Mouse (Mus musculus) neural tube, embryonic 13.5 days (tissue): ENCODE measurements at regions not wholly inside any gene's neighbourhood (a gene's known extent, or its start where the extent isn't known, plus 50 kb on each side); places are given as distances from the start of the nearest gene placed in this dataset.

ENCODE experiments used
- ATAC-seq: fragments of 200-750 bp; cut with Nextera tagmentation; 2 replicates; pipeline ENCODE4 v1.8.0; 2017; ENCODE audit warnings: low read depth, mild to moderate bottlenecking, moderate TSS enrichment, moderate library complexity
- H3K27ac ChIP-seq: fragments of 300-500 bp; sonication (generic); replicated peaks from 2 replicates; pipeline ENCODE4 v1.5.1; 2015; ENCODE audit warnings: moderate library complexity, mild to moderate bottlenecking, inconsistent platforms
- H3K27me3 ChIP-seq: fragments of 300-500 bp; sonication (generic); 2 replicates; pipeline ENCODE4 v1.6.1; 2015; ENCODE audit warnings: mild to moderate bottlenecking, inconsistent platforms
- H3K36me3 ChIP-seq: fragments of 300-500 bp; sonication (generic); 2 replicates; pipeline ENCODE4 v1.6.1; 2015; ENCODE audit warnings: mild to moderate bottlenecking, inconsistent platforms
- H3K4me1 ChIP-seq: fragments of 300-500 bp; sonication (generic); replicated peaks from 2 replicates; pipeline ENCODE4 v1.6.1; 2015; ENCODE audit warnings: inconsistent platforms
- H3K4me2 ChIP-seq: fragments of 300-500 bp; sonication (generic); 2 replicates; pipeline ENCODE4 v1.6.1; 2015; ENCODE audit warnings: inconsistent platforms, mild to moderate bottlenecking, moderate library complexity
- H3K4me3 ChIP-seq: fragments of 300-500 bp; sonication (generic); 2 replicates; pipeline ENCODE4 v1.5.1; 2015; ENCODE audit warnings: mild to moderate bottlenecking, inconsistent platforms
- H3K9ac ChIP-seq: fragments of 300-500 bp; sonication (generic); 2 replicates; pipeline ENCODE4 v1.6.1; 2015; ENCODE audit warnings: moderate library complexity, mild to moderate bottlenecking, inconsistent platforms
- H3K9me3 ChIP-seq: fragments of 300-500 bp; sonication (generic); 2 replicates; pipeline ENCODE4 v1.6.1; 2016; ENCODE audit warnings: inconsistent platforms
- WGBS: fragments of 180-500 bp; shearing (Covaris S2); methylation state at CpG from one replicate; pipeline ENCODE4 v1.1.7; 2015; 5-methylcytosine and 5-hydroxymethylcytosine counted together

DNA sequence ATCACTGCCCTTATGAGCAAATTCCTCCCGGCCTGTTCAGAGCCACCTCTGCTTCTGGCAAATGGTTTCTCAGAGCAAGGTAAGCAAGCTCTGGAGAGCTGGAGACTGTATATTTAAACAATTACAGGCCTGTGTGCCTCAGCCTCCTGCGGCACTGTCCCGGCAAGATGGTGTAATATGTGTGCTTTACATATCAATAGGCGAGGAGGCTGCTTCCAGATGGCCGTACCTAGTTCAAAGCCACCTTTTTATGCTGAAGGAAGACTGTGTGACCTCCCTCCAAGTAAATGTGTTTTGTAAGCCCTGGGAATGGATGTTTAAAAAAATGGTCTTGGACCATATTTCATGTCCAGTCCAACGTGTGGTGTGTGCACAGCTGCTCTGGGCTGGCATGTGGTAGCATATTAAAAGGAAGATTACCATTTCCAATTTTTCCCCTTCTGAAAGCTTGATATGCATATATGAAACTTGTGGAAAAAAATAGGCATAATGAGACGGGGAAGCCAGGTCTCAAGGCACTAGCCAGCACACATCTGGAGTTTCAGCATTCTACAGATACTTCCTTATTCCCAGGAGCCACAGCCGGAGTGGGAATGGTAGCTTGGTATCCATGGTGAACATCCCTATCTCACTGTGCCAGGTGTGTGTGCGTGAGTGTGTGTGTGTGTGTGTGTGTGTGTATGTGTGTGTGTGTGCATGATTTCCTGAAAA lies 717.6 kb upstream of the Car8 start:
- H3K4me1 ChIP-seq: peaks cover 50% of the 10 kb centered on the region
- H3K27ac ChIP-seq: peak overlapping the region; percentile 64
- no peaks in the 10 kb centered on the region for H3K9me3 ChIP-seq
- no peaks in the 10 kb centered on the region for H3K36me3 ChIP-seq
- no peak overlapping the region for H3K4me3 ChIP-seq
- 0 out of 2 replicates have a peak, but pooled peaks have one; percentile 36 for ATAC-seq
- 16% methylated on average over 9 of the region's 9 CpGs for WGBS
- H3K9ac ChIP-seq: no peak overlapping the region
- no peaks in the 10 kb centered on the region for H3K27me3 ChIP-seq
- no peak overlapping the region for H3K4me2 ChIP-seq

DNA sequence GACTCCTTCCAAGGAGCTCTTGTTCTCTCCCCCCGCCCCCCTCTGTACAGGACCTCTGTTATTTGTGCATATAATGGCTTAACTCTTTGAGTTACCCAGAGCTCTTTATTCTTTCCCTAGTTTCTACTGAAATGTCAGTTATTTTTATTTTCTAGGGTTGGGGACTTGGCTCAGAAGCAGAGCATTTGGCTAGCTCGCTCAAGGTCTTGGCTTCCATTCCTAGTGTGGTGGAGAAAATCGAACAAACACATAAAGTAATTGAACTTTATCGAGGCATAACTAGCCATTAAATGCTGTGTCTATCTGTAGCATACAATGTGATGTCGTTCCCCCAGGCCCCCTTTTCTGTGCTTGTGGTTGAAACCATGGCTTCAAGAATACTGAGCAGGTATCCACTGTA lies 716.5 kb upstream of the Car8 start:
- no peak overlapping the region for H3K4me3 ChIP-seq
- ATAC-seq: no peak
- no peaks in the 10 kb centered on the region for H3K27me3 ChIP-seq
- H3K27ac ChIP-seq: 0 out of 2 replicates have a peak overlapping the region, but pooled peaks have one; percentile 64
- H3K9me3 ChIP-seq: no peaks in the 10 kb centered on the region
- H3K4me2 ChIP-seq: no peak overlapping the region
- no peaks in the 10 kb centered on the region for H3K36me3 ChIP-seq
- H3K4me1 ChIP-seq: peaks cover 50% of the 10 kb centered on the region
- no peak overlapping the region for H3K9ac ChIP-seq
- 75% methylated on average over 5 of the region's 5 CpGs for WGBS

DNA sequence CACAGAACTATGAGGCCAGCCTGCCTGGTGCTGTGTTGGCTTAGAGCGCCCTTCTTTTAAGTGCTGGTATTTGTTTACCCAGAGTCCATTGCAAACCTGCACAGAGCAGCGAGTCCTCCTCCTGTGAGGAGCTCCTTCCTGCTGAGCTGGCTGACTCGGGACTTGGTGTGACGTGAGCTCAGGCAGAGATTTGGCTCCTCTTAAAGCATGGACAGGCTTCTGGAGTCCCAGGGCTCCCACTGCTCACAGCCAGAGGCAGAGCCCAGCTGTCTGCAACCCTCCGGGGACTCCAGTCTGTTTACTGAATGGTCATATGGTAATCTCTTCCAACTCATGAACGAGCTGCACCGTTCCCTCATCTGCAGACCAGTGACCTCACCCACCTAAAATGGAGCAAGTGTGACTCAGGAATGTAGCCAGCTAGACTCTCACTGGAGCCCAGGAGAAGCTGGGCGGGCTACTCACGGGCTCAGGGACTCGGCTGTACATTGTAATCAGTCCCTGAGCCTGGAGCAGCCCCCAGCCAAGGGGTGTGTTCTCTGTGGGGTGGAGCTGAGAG lies 715.6 kb upstream of the Car8 start:
- Histone ChIP-seq H3K4me3 (no peak overlapping the region), H3K36me3 (no peaks in the 10 kb centered on the region), H3K4me1 (peaks cover 50% of the 10 kb centered on the region), H3K4me2 (peak overlapping the region; percentile 21; the same call in 1 of the 2 replicates), H3K27me3 (no peaks in the 10 kb centered on the region), H3K27ac (peak overlapping the region; percentile 25), H3K9ac (0 out of 2 replicates have a peak overlapping the region, but pooled peaks have one; percentile 38), H3K9me3 (no peaks in the 10 kb centered on the region)
- WGBS: 20% methylated on average over 10 of the region's 10 CpGs
- ATAC-seq: peak; percentile 58

DNA sequence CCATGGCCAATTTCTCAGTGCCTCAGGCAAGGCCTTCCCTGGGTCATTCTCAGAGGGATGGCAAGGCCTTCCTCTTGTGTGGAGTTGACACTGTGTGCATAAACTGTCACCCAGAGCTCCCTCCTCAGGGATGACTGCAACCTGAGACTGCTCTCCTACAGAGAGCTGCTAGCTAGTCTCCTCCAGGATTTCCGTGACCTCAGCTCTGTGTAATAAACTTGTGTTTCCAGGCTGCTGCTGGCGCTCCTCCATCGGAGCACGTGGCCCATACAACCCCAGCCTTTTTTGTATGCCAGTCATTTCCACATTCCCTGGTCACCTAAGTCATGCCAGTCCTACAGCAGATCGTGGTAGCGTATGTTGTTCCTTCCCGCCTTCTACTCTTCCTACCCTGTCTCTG lies 714.3 kb upstream of the Car8 start:
- Histone ChIP-seq H3K27ac (no peak overlapping the region), H3K9ac (no peak overlapping the region), H3K4me1 (peaks cover 46% of the 10 kb centered on the region), H3K36me3 (no peaks in the 10 kb centered on the region), H3K4me2 (no peak overlapping the region), H3K4me3 (no peak overlapping the region), H3K9me3 (no peaks in the 10 kb centered on the region), H3K27me3 (no peaks in the 10 kb centered on the region)
- 80% methylated on average over 7 of the region's 7 CpGs for WGBS
- ATAC-seq: no peak

DNA sequence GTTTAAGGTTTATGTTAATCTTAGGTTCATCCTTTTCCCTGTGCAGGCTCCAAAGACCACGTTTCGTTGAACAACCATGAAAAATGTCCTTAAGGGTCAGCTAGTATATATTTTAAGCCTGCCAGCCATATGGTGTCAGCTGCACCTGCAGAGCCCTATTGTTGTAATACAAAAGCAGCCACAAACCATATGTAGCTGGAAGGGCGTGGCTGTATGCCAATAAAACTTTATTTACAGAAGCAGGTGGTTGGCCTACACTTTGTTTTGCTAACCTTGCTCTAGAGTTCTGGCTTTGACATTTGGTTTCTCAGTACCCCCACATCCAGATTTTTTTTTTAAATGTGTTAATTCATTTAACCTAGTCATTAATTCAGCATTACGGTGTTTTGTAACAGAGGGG lies 711.1 kb upstream of the Car8 start:
- no peaks in the 10 kb centered on the region for H3K9me3 ChIP-seq
- no peaks in the 10 kb centered on the region for H3K36me3 ChIP-seq
- H3K27me3 ChIP-seq: no peaks in the 10 kb centered on the region
- H3K9ac ChIP-seq: no peak overlapping the region
- H3K4me3 ChIP-seq: no peak overlapping the region
- no peak overlapping the region for H3K4me2 ChIP-seq
- WGBS: 21% methylated on average over 4 of the region's 4 CpGs
- H3K4me1 ChIP-seq: peaks cover 13% of the 10 kb centered on the region
- no peak for ATAC-seq
- H3K27ac ChIP-seq: no peak overlapping the region

DNA sequence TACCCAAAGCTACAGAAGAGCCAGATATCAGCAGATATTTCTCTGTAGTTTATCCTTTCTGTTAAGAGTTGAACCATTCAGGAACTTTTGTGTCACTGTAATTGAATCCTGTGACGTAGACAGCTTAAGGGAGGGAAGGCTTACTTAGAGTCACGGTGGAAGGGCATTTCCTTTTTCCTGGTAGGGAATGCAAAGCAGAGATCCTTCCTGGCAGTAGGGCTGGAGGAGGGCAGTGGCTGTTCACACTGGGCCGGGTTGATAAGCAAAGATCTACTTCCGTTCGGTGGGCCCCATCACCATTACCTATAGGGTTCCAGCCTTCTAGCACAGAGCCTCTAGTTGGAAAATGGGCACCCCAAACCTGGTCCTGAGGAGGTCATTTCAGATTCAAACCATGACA lies 710.7 kb upstream of the Car8 start:
- 33% methylated on average over 5 of the region's 5 CpGs for WGBS
- H3K9ac ChIP-seq: no peak overlapping the region
- no peak overlapping the region for H3K27ac ChIP-seq
- no peaks in the 10 kb centered on the region for H3K27me3 ChIP-seq
- H3K4me3 ChIP-seq: no peak overlapping the region
- H3K4me2 ChIP-seq: no peak overlapping the region
- H3K4me1 ChIP-seq: peaks cover 9% of the 10 kb centered on the region
- H3K36me3 ChIP-seq: no peaks in the 10 kb centered on the region
- no peaks in the 10 kb centered on the region for H3K9me3 ChIP-seq
- ATAC-seq: no peak

DNA sequence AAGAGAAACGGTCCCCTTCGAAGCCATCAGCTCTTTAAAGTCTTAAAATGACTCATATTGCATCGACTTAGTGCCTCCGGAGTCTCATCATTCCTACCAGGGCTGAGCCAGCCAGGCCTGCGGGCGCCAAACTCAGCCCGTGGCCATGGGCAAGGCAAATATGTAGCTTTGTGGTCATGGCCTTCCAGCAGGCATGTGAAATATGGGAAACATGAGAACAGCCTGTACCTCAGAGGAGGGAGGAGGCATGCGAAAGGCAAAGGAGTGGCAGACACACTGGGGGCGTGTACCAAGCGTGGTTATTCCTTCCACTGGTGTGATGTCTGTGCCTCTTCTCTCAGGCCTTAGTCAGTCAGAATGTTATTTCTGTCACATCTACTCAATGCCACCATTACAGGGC lies 706.3 kb upstream of the Car8 start:
- no peaks in the 10 kb centered on the region for H3K27me3 ChIP-seq
- no peak overlapping the region for H3K4me3 ChIP-seq
- H3K9me3 ChIP-seq: no peaks in the 10 kb centered on the region
- H3K27ac ChIP-seq: no peak overlapping the region
- H3K9ac ChIP-seq: no peak overlapping the region
- H3K4me2 ChIP-seq: no peak overlapping the region
- no peaks in the 10 kb centered on the region for H3K36me3 ChIP-seq
- 94% methylated on average over 10 of the region's 10 CpGs for WGBS
- no peak for ATAC-seq
- H3K4me1 ChIP-seq: peaks cover 10% of the 10 kb centered on the region; the same call in 1 of the 2 replicates

DNA sequence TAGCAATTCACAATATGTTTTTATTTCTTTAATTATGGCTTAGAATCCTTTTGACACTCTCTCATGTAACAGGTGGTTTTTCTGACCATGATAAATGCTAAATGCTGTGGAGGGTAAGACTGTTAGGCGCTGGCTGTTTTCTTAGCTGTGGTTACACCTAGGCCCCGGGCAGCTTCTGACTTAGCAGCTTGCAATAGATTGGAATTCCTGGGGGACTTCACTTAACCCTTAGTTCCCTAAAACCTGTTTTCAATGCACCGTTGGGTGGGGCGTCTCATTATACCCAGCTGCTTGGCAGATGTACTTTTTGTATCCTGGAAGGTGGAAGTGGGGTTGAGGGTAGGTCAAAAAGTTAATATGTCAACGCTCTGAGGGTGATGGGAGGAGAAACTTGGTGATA lies 704.2 kb upstream of the Car8 start:
- Histone ChIP-seq H3K27ac (no peak overlapping the region), H3K4me2 (no peak overlapping the region), H3K4me1 (peaks cover 27% of the 10 kb centered on the region), H3K36me3 (no peaks in the 10 kb centered on the region), H3K27me3 (no peaks in the 10 kb centered on the region), H3K4me3 (no peak overlapping the region), H3K9me3 (no peaks in the 10 kb centered on the region), H3K9ac (no peak overlapping the region)
- no peak for ATAC-seq
- 61% methylated on average over 5 of the region's 5 CpGs for WGBS

DNA sequence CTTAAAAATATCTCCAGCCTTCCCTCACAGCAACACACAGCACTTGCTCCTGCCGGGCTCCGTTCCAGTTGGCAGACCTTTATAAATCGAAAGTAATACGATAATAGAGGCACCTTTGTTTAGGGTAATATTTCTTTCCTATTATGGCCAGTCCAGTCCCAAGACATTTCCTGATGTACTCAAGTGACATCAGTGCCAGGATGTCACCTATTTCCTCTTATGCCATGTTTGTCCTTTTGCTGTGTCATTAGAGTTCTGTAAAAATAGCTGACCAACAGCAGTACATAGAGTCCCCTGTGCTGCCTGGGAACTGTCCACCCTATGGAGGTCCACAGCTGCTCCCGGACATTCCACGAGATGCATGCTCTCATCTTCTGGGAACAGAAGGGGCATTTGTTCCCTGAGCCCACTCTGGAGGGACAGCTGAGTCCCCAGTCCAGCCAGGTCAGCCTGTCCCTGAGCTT lies 700.1 kb upstream of the Car8 start:
- Histone ChIP-seq H3K9ac (no peak overlapping the region), H3K4me2 (no peak overlapping the region), H3K36me3 (no peaks in the 10 kb centered on the region), H3K9me3 (no peaks in the 10 kb centered on the region), H3K4me3 (no peak overlapping the region), H3K4me1 (peaks cover 26% of the 10 kb centered on the region), H3K27ac (peak overlapping the region; percentile 49; the same call in 1 of the 2 replicates), H3K27me3 (no peaks in the 10 kb centered on the region)
- ATAC-seq: 0 out of 2 replicates have a peak, but pooled peaks have one; percentile 36
- 60% methylated on average over 6 of the region's 6 CpGs for WGBS

DNA sequence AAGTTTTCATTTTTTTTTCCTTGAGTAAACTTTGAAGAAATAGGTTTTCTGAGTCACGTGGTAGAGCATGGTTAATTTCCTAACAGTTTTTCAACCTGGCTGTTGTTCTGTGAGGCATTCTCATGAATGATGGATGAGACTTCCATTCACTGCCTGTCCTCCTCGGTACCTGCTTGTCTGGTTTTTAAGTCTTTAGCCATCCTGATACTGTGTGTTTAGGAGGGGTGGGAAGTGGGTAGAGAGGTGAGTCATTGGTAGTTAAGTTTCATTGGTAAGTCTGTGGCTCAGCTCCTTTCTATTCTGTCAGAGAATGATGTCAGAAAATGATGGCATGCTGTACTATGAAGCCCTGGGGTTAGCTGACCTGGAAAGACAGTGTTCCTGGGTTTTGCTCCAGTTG lies 697.1 kb upstream of the Car8 start:
- Histone ChIP-seq H3K9me3 (no peaks in the 10 kb centered on the region), H3K4me2 (no peak overlapping the region), H3K27ac (no peak overlapping the region), H3K9ac (no peak overlapping the region), H3K4me1 (peaks cover 17% of the 10 kb centered on the region), H3K4me3 (no peak overlapping the region), H3K36me3 (no peaks in the 10 kb centered on the region), H3K27me3 (no peaks in the 10 kb centered on the region)
- WGBS: 70% methylated on average over 2 of the region's 2 CpGs
- ATAC-seq: no peak

DNA sequence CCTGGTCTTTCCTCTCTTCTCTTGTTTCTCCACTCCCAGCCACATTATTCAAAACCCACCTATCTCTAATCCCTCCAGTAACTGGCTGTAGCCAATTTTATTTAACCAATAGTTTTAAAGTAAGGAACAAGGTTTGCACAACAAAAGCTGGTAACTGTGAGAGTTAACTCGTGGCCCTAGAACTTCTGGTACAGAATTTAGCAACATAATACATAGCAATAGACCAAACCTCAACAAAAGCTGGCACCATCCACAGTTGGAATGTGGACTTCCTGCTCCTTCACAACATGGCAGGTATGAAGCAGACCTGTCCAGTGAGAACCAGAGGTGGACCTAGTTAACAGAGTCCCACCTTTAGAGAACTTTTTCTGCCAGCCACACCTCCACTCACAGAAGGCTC lies 695.7 kb upstream of the Car8 start:
- Histone ChIP-seq H3K9ac (no peak overlapping the region), H3K4me2 (no peak overlapping the region), H3K36me3 (no peaks in the 10 kb centered on the region), H3K27ac (no peak overlapping the region), H3K4me1 (peaks cover 13% of the 10 kb centered on the region), H3K9me3 (no peaks in the 10 kb centered on the region), H3K4me3 (no peak overlapping the region), H3K27me3 (no peaks in the 10 kb centered on the region)
- no peak for ATAC-seq
- WGBS: 59% methylated on average over 1 of the region's 1 CpGs

DNA sequence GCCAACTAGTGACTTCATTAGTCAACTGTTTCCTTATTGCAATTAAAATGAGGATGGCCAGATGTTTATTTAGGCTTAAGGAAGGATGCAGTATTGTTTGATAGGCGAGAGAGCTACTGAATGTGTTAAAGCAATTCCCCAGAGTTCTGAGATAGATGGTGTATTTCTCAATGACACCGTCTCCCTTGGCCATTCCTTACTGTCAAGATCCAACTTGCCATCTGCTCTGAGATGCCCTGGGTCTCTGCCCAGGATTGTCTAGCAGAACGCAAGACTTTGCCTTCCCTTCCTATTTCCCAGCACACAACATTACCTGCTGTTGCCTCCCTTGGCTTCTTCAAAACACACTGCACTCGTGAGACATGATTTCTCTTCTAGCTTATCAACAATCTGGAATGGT lies 690.5 kb upstream of the Car8 start:
- ATAC-seq: no peak
- Histone ChIP-seq H3K27ac (no peak overlapping the region), H3K4me3 (no peak overlapping the region), H3K4me1 (peaks cover 14% of the 10 kb centered on the region), H3K27me3 (no peaks in the 10 kb centered on the region), H3K36me3 (no peaks in the 10 kb centered on the region), H3K9ac (no peak overlapping the region), H3K4me2 (no peak overlapping the region), H3K9me3 (no peaks in the 10 kb centered on the region)
- WGBS: 72% methylated on average over 4 of the region's 4 CpGs
